Mouse (Mus musculus) kidney, postnatal 36 days (tissue): ENCODE data around the gene Ddx42.
"Not testable (repeated sequence)": the region's sequence is repeated elsewhere in the genome, so short reads cannot be mapped to it uniquely, and the experiment has no call there.

Source experiments
- DNase-seq, 2 experiments: peaks; one replicate each; pipeline ENCODE4 v3.0.0; 2021 to 2022; ENCODE audit warnings: mixed read lengths in 2 of 2

Gene Ddx42

DNA sequence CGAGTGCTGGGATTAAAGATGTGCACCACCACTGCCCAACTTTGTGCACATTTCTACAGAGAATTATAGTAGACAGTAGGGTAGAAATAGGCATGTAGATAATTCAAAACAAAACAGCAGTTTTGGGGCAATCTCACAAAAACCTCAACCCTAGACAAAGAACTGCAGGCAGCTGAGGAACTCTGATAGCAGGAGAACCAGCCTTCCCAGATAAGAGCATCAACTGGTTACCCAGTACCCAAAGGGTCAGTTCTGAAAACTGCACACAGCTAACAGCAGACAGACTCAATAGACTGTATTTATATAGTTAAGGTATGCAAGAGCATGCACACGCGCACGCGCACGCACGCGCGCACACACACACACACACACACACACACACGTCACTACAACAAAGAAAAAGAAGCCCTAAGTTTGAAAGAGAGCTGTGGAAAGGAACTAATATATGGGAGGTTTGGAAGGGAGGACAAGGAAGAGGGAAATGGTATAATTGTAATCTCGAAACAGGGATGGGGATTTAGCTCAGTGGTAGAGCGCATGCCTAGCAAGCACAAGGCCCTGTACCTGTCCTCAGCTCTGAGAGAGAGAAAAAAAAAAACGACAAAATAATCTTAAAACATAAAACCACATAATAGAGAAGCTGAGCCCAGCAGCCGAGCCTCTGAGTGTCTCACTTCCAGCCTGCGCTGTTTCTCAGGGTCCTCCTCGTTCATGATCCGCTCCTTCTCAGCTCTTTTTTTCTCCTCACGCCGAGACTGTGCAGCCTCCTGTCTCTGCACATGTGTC is 15.2 kb upstream of the Ddx42 start:
- no peak for DNase-seq

DNA sequence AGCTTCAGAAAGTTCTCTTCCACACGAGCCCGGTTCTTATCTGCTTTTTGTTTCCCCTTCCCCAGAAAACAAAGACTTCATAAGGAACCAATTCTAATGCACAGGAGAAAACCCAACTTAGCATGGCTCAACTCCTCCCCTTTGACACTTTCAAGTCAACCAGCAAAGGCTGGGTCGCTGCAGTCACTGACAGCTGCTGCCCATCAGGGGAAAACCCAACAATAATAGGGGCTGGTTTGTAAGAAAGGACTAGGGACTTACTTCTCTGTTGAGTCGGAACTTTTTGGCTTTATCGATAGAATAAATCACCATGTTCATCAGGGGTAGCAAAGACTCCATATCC is 14.6 kb upstream of the Ddx42 start, which contains the start of gene Strada:
Gene Strada (minus strand): TSS at position 46 of the 343 bp plus-strand sequence.
- DNase-seq: no peak

DNA sequence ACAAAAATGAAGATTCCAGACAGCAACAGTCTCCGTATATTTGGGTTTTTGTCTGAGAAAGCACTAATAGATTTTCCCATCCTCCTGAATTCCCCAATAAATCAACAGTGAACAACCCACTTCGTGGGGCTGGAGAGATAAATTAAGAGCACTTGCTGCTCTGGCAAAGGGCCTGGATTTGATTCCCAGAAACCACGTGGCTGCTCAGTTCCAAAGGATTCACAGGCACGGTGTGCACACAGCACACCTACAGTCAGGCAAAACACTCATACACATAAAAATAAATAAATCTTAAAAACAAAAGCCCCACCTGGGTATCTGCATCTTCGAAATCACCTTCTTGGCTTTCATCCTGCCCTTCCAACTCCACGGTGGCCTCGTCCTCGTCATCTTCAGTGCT is 4.0 kb upstream of the Ddx42 start:
- no peak for DNase-seq

DNA sequence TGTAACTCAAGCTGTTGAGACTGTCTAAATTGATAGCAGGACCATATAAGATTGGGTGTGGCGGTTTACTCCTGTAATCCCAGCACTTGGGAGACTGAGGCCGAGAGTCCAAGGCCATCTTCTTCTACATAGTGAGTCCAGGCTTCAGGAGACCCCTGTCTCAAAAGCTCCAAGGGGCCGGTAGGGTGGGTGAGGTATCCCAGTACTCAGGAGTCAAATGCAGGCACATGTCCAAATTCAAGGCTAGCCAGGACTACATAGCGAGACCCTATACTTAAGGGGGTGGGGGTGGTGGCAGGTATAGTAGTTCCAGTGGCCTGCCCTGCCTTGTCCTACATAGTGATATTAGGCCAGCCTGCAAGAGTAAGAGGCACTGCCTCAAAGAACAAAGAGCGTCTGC is 1.9 kb upstream of the Ddx42 start:
- DNase-seq: no peak

DNA sequence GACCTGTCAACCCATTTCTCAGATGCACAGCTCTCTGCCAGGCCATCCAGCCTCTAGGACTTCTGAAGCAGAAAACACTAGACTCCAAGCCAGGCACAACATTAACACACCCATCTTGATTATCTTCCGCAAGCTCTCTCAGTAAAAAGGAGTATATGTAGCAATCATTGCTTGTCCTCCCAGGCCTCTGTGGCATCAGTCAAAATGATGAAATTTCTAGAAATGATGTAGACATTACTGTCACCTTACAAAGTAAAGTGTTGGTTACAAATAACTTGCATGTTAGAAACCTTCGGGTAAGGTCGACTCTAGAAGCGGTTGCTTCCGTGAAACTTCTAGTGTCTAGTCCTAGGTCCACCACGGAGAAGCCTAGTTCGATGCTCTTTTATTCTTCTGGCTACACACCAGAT is 1.3 kb upstream of the Ddx42 start:
- DNase-seq: no peak

DNA sequence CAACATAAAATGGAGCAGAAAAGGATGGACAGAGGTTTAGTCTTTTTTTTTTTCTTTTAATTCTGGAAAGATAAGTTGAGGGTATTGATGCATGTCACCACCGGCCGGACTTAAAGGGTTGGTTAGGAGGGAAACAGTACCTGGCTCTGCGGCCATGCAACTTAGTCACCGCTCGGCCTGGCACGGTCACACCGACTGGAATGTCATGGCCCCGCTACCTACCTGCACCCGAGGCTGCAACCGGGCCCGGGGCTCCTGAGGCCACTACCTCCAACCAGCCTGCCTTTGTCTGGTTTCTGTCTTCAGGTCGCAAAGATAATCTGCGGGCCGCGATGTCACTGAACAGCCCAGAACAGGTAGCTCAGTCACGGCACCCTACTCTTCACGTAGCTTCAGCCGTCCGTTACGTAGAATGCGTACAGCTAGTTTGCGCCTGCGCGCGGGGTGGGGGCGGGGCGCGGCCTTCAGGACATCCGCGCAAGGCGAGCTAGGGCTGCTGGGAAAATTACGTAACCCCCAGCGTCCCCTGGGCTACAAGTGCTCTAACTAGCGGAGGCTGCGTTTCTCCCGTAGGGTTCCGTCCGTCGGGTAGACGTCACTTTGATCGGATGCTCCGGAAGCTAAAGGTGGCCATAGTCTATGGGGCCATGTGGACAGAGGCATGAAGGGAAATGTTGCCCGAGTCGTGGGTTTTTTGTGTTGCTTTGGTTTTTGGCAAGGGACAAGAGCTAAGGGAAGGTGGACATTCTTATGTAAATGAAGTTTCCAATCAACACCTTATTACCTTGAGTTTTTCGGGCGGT is 598 bp upstream of the Ddx42 start, which contains the start of gene Ccdc47:
Gene Ccdc47 (minus strand): TSS at position 418 of the 803 bp plus-strand sequence.
- DNase-seq: peak; percentile 95 to 99

DNA sequence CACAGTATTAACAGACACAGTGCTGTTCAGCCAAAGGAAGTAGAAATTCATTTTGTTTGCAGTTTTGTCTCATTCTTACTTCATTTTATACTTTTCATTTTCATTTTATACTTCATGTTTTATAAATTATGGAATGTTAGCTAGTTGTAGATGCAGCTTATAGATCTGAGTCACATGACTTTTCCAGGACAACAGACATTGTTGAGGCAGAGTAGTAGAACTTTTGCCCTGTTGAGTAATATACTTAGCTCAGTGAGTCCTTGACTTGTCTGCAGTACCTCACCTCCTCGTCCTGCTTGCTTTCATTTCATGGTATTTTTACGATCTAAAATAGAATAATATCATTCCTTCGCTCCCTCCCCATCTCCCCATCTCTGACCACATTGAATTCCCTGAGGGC is 3.9 kb downstream of the Ddx42 start:
- DNase-seq: no peak

DNA sequence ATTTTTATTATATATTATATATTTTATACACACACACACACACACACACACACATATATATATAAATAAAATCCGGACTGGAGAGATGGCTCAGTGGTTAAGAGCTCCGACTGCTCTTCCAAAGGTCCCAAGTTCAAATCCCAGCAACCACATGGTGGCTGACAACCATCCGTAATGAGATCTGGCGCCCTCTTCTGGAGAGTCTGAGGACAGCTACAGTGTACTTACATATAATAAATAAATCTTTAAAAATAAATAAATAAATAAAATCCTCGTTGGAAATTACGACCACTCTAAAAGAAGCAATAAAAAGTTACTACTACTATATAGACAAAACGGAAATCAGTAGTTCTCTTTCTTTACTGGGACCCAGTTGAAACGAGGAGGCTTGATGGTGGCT is 17.3 kb downstream of the Ddx42 start:
- DNase-seq: not testable (repeated sequence)

DNA sequence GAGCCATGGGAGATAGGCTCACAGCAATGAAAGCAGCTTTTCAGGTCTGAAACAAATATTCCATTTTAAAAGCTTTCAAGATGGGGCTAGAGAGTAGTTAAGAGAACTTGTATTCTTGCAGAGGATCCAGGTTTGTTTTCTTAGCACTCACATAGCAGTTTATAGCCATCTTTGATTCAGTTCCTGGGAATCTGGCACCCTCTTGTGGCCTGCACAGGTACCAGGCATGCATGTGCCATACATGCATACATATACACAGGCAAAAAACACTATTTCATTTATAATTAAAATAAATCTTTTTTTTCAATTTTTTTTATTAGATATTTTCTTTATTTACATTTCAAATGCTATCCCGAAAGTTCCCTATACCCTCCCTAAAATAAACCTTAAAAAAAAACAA is 30.1 kb downstream of the Ddx42 start:
- DNase-seq: peak in 1 of 2 experiments; percentile 51

DNA sequence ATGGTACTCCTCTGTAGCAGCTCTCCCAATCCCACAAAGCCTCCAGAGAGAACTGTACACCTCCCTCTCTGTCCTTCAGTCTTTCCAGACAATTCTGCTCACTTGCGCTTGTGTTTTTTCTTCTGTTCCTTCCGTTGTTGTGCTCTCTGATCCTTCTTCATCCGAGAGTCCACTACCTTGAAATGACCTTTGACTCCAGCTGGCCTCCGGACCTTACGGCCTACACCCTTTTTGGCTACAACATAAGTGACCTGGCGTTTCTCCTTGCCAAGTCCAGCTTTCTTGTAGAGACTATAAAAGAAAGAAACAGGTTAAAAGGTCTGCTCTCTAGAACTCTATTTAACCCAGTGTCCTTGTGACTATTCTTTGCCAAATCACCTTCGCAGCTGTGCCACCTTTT is 32.6 kb downstream of the Ddx42 start:
- peak; percentile 58 to 68 for DNase-seq

DNA sequence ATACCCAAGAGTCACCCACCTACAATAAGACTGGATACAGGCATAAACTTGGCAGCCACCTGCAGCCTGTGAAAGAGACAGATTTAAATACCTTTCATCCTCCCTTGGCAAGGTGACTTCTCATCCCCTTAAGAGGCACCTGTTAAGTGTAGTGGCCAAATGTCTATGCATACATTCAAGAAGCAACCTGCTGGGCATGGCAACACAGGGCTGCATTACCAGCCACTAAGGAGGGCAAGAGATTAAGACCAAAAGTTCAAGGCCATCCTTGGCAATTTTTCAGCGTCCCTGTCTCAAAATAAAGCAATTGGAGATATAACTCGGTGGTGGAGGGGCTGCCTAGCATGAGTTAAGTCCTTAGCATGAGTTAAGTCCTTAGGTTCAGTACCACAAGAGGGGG is 38.0 kb downstream of the Ddx42 start:
- DNase-seq: no peak

DNA sequence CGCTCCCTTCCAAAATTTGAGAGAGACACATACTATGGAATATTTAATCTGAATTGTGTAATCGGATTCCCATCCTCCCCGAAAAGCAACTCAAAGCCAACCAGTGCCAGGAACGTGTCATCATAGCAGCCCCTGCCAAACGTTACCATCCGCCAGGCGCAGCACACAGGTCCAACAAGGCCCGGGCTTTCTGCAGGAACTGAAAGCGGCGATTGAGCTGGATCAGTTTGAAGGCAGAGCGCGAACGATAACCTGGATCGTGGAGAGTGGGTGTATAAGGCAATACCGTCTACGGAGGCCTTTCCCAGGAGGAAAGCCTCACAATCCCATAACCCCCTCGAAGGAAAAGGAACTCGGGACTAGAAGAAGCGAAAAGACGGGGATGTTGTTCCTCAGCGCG is 38.4 kb downstream of the Ddx42 start:
- DNase-seq: no peak

DNA sequence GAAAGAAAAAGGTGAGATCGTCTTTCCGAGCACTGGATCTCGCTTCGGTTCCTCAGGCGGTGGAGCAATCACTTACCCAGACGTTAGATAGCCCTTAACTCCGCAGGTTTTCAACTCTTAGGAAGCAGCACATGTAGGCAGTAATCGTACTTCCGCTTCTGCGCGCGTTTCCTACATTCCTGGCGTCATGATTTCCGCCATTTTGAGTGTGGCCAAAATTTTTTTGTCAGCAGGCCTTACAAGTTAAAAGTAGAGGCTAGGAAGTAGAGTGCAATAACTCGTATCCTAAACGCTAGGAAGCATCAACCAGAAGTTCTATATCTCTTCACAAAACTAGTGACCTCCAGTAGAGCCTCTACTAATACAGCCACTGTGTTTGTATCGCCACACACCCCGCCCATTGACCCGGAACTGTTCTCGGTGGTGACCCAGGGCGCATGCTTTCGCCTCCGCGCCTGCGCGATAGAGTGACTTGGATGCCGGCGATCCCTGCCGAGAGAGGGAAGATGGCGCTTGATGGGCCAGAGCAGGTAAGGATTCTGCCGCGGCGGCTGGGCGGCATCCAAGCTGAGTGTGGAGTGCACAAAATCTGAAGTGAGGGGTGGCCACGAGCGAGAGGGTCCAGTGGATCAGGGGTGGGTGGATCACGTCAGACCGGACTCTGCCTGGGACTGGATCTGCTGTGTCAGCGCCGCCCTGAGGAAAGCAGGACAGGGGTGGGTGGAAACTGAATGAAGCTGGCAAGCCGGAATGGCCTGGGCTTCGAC is 39.1 kb downstream of the Ddx42 start, which contains the start of the genes Ftsj3 and Psmc5:
Gene Ftsj3 (minus strand): TSS at position 395 of the 767 bp plus-strand sequence.
Gene Psmc5 (plus strand): TSS at position 470 of the 767 bp plus-strand sequence.
- DNase-seq: peak; percentile 99 to 100

DNA sequence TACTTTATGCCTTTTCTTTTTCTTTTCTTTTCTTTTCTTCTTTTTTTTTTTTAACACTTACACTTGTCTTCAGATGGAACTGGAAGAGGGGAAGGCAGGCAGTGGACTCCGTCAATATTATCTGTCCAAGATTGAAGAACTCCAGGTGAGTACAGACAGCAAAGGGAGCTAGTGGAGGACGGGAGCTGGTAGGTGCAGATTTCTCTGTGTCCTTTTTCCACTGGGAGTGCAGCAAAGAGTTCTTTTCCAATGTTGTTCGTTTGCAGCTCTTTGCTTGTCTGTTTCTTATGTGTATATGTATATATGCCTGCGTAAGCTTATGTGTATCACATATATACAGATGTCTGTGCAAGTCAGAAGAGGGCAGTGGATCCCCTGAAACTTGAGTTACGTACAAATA is 40.0 kb downstream of the Ddx42 start:
- DNase-seq: peak; percentile 51 to 70

DNA sequence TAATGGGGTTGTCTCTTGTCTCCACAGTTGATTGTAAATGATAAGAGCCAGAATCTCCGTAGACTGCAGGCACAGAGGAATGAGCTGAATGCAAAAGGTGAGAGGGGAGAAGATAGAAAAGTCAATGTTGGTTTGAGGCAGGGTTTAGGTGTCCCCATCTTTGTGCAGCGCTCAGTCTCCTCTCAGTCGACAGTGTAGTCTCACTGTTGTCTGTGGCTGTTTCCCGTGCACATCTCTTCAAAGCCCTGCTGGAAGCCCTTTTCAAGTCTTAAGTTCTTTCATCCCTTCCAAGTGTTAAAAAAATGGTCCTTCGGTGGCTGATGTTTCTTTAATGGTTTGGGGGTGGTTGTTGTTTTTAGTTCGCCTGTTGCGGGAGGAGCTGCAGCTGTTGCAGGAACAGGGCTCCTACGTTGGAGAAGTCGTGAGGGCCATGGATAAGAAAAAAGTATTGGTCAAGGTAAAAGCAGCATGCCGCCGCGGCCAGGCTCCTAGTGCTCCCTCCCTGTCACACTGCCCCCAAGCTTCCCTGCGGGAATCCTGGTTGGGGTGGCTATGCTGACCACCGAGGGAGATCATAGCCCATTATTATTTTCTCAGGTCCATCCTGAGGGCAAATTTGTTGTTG is 44.2 kb downstream of the Ddx42 start:
- DNase-seq: no peak

DNA sequence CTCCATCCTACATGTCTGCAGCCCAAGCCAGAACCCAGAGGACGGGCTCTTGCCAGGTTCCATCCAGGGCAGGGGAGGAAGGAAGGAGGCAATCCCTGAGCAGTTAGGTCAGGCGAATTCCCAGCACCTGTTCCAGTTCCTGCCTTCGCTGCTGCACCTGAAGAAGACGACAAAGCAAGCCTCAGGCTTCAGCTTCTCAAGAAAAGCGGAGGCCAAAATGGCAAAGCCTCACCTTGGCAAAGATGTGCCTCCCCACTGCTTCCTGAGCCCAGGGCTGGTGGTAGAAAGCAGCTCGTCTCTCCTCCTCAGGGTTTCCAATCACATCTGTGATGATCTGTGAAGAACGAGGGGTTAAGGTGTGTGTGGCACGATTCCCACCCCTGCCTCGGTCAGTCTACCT is 47.2 kb downstream of the Ddx42 start:
- DNase-seq: no peak

DNA sequence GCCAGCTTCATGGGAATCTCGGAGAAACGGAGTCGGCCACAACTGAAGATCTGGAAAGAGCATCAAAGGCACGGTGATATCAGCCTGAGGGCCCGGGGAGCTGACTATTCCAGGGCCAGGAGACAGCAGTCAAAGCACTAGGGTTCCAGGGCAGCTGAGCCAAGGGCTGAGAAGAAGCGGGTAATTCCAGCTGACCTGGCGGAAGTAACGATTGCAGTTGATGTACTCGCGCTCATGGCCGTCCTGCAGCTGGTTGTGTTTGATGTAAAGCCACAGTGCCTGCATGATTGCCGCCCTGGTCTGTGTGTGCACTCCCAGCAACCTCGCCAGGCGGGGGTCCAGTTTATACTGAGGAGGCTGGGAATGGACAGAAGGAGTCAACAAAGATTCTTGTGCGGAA is 48.3 kb downstream of the Ddx42 start:
- DNase-seq: no peak

DNA sequence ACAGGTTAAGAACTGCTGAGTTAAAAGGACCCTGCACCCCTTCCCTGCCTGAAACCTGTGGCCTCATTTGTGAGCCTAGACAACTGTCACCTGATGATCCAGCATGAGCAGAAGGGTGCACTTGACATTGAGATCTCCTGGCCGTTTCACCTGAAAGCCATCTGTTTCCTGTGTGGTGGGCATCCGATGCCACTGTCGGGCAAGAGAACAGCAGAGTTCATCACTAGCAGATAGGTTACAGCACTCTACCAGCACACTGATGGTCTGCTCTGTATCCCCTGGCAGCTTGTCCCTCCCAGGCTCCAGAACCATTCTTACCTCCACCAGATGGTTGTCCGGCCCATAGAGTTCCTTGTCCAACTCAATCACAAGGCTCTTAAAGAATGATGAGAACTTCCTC is 48.8 kb downstream of the Ddx42 start:
- no peak for DNase-seq

DNA sequence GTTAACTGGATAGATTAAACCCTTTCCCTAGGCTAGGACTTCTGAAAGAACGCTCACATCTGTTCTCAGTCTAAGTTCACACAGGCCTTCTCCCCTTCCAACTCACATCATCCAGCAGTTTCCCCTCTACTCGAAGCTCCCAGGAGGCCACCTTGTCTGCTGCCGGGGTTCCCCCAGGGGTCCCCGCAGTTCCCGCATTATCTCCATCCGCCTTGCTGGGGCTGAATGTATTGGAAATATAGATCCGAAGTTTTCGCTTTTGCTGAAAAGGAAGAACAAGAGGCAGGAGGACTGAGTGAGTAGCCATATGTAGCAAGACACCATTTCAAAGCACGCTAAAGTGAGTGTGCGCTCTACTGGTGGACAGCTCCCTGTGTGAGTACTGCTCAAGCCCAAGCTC is 49.7 kb downstream of the Ddx42 start:
- no peak for DNase-seq

DNA sequence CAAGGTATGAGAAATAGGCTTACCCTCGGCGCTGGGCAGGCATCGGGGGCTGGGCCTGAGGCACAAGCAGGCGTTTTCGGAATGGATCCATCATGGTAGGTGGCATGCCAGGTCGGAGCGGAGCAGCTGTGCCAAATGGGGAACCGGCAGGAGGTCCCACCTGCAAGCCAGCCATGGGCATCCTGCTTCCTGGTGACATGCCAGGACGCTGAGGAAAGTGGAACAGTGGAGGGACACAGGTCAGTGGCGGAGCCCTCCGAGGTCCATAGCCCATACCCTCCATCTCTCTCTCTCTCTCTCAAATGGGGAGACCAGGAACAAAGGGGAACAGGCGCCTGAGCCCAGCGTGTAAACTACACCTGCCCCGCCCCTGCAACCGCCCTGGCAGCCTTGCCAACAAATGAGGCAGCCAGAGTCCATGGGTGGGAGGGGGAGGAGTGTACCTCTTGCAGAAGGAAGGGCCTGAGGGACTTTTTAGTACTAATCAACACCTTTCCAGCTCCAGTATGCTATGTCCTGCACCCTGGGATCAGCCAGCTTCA is 50.7 kb downstream of the Ddx42 start:
- DNase-seq: peak; percentile 73 to 80

DNA sequence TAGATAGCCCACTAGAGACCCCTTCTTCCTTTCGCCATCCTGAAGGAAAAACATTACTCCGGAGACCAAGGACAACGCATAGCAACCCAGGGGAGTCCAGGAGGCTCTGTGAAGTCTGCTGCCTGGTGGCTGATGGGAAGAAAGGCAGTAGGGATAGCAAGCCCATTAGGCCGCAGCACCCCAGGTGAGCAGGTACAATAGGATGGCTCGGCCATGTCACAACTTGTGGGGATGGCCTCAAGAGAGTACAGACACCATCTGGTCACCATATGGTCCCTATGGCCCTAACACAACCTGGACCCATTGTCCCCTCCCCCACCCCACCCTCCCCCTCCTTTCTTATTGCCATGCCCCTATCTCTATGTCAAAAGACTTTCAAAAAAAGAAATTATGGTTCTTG is 51.1 kb downstream of the Ddx42 start:
- DNase-seq: no peak

DNA sequence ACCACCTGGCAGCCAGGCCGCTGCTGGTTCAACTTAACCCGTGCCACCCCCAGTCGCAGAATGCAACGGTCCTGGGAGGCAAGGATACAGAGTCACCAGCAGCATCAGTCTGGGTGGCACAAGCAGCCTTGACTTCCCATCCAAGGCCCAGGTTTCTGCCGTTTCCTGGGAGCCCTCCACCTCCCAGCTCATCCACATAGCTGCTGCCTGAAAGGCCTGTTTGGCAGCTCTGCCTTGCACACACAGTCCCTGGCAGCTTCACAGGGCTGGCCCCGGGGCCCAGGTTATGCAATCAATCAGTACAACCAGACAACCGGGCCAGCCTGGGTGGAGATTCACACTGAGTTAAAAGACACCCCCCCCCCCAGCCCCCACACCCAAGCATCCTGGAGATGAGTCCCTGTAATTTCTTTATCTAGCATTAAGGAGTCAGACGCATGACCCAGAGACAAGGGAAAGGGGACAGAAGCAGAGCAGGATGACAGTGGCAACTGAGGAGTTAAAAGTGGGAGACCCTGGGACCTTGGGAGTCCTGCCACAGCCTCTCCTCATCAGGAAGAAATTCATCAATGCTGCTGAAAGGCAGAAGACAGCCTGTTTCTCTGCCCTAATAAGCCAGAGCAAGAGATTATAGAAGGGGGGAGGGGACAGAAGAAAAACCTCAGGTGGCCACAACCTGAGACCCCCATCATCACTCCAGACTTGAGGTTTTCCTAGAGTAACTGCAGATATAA is 51.8 kb downstream of the Ddx42 start:
- DNase-seq: peak; percentile 78 to 87
